Comparison of ENCODE assay signal across 20 mouse cellular contexts in genomic region chr13:45836377-45837054, GRCm38 (mm10).
DNase-seq lines count a peak whose midpoint lies in the region; ATAC-seq and TF ChIP-seq lines count a peak whose summit lies in the region.
"Had no signal": no experiment of that assay in that cellular context is flagged by ENCODE, and none has a peak within 500 bp of the region (broad histone marks: within the 10 kb centered on the region; RNA-seq: fewer than 3 reads in every experiment).

No protein-coding gene starts in this region.

- DNase-seq in frontal cortex, postnatal 25 days (ENCODE audit: low spot score in 2 of 2): no peak
- peak; percentile 26 to 33 for DNase-seq in left cerebral cortex, adult 18-20 months (ENCODE audit: low spot score in 2 of 2)
- DNase-seq in left cerebral cortex, adult 2 months (ENCODE audit: extremely low spot score in 1 of 2, low spot score in 2 of 2): no peak
- DNase-seq in CH12.LX (ENCODE audit: extremely low read depth): no peak
- DNase-seq: adrenal gland, adult 2 months; adrenal gland, postnatal 10 days; adrenal gland, postnatal 25 days; B cell, adult 2 months; cerebellum, adult 11-12 months; cerebellum, adult 2 months; cerebellum, adult 9-10 months; cerebellum, postnatal 10 days; cerebellum, postnatal 25 days; forebrain, postnatal 0 days had no signal

- no peak overlapping the region for H3K4me3 ChIP-seq in left cerebral cortex, adult 2 months
- H3K4me3 ChIP-seq in CH12.LX (replicated peaks in 1 of 3; ENCODE audit: low read depth in 2 of 3, low read length in 2 of 3, poor library complexity in 1 of 3): no peak overlapping the region
- no peak overlapping the region for H3K4me3 ChIP-seq in intestine, embryonic 16.5 days (ENCODE audit: low read length)
- H3K4me3 ChIP-seq: embryonic facial prominence, embryonic 10.5 days; embryonic facial prominence, embryonic 12.5 days; forebrain, embryonic 13.5 days; forebrain, embryonic 15.5 days had no signal

- dilution Hi-C loops in CH12.LX (cut with MboI; ENCODE audit: extremely low pct_ligation_motif_present, extremely low pct_unique_long_range_greater_than_20kb, low sequenced_read_pairs): no loop called here

- TF ChIP-seq RAD21 in CH12.LX (IDR thresholded peaks at IDR 0.05; ENCODE audit: low read depth, low read length): no peak

- no peak for TF ChIP-seq POLR2A in CH12.LX (IDR thresholded peaks at IDR 0.05; ENCODE audit: low read depth, low read length)

- peak; percentile 65 for TF ChIP-seq EP300 in CH12.LX (IDR thresholded peaks at IDR 0.05; ENCODE audit: low read length)

- in situ Hi-C loops in CH12.LX (cut with MboI; ENCODE audit: low pct_ligation_motif_present, low pct_unique_long_range_greater_than_20kb, low sequenced_read_pairs): no loop called here

- H3K4me1 ChIP-seq in CH12.LX (ENCODE audit: control insufficient read depth in 1 of 2, insufficient read depth in 2 of 2): peaks cover 42 to 71% of the 10 kb centered on the region in 2 experiments
- no peaks in the 10 kb centered on the region for H3K4me1 ChIP-seq in intestine, embryonic 16.5 days (ENCODE audit: control insufficient read depth, insufficient read depth, low read length)
- H3K4me1 ChIP-seq: embryonic facial prominence, embryonic 10.5 days; embryonic facial prominence, embryonic 12.5 days; forebrain, embryonic 13.5 days; forebrain, embryonic 15.5 days had no signal

- 90% methylated on average over 15 of the region's 15 CpGs for WGBS in intestine, embryonic 16.5 days

- no peak overlapping the region for H3K27ac ChIP-seq in left cerebral cortex, adult 2 months
- H3K27ac ChIP-seq in CH12.LX (ENCODE audit: insufficient read depth, low read depth): peak overlapping the region; percentile 50
- no peak overlapping the region for H3K27ac ChIP-seq in intestine, embryonic 16.5 days (ENCODE audit: low read length)
- H3K27ac ChIP-seq: embryonic facial prominence, embryonic 10.5 days; embryonic facial prominence, embryonic 12.5 days; forebrain, embryonic 13.5 days; forebrain, embryonic 15.5 days had no signal

- no peak for TF ChIP-seq CTCF in left cerebral cortex, adult 2 months (IDR thresholded peaks at IDR 0.05)
- no peak for TF ChIP-seq CTCF in CH12.LX (conservative IDR thresholded peaks at IDR 0.05 in 1 of 2, IDR thresholded peaks at IDR 0.05 in 1 of 2; ENCODE audit: low read depth in 2 of 2, low read length in 2 of 2)

- peaks cover 22 to 68% of the 10 kb centered on the region in 2 experiments for H3K36me3 ChIP-seq in CH12.LX (replicated peaks in 1 of 2; ENCODE audit: control insufficient read depth in 1 of 2, insufficient read depth in 1 of 2, low read length in 1 of 2)
- H3K36me3 ChIP-seq in intestine, embryonic 16.5 days (ENCODE audit: control insufficient read depth, insufficient read depth, low read length): no peaks in the 10 kb centered on the region
- H3K36me3 ChIP-seq: embryonic facial prominence, embryonic 10.5 days; embryonic facial prominence, embryonic 12.5 days; forebrain, embryonic 15.5 days had no signal

- H3K9me3 ChIP-seq in CH12.LX (replicated peaks; ENCODE audit: low read length): peaks cover 7% of the 10 kb centered on the region
- 0 out of 2 replicates have a peak, but pooled peaks cover 3% of the 10 kb centered on the region for H3K9me3 ChIP-seq in intestine, embryonic 16.5 days (ENCODE audit: control insufficient read depth, low read length)
- H3K9me3 ChIP-seq: embryonic facial prominence, embryonic 12.5 days; forebrain, embryonic 13.5 days; forebrain, embryonic 15.5 days had no signal

- peaks cover 17% of the 10 kb centered on the region for H3K79me2 ChIP-seq in CH12.LX (replicated peaks; ENCODE audit: control insufficient read depth, extremely low read depth, insufficient read depth, poor library complexity, severe bottlenecking)

- intact Hi-C loops in left cerebral cortex, adult 2 months (cut with DNase I): no loop called here

- H3K4me2 ChIP-seq in CH12.LX (ENCODE audit: insufficient read depth, low read depth, poor library complexity, severe bottlenecking): peak overlapping the region; percentile 99; the same call in 1 of the 2 replicates
- H3K4me2 ChIP-seq in intestine, embryonic 16.5 days (ENCODE audit: low read depth, low read length): no peak overlapping the region
- H3K4me2 ChIP-seq: embryonic facial prominence, embryonic 12.5 days; forebrain, embryonic 13.5 days; forebrain, embryonic 15.5 days had no signal

- peak overlapping the region; percentile 75; the same call in 1 of the 2 replicates for H3K9ac ChIP-seq in CH12.LX (ENCODE audit: insufficient read depth, low read depth)
- H3K9ac ChIP-seq in intestine, embryonic 16.5 days (ENCODE audit: low read depth, low read length): no peak overlapping the region
- H3K9ac ChIP-seq: embryonic facial prominence, embryonic 12.5 days; forebrain, embryonic 13.5 days; forebrain, embryonic 15.5 days; forebrain, postnatal 0 days had no signal

- ATAC-seq in frontal cortex, adult (ENCODE audit: low TSS enrichment): peak; percentile 76
- ATAC-seq in intestine, embryonic 16.5 days: no peak
- ATAC-seq: forebrain, embryonic 13.5 days; forebrain, embryonic 15.5 days; forebrain, postnatal 0 days had no signal

- no peaks in the 10 kb centered on the region for H3K27me3 ChIP-seq in CH12.LX (replicated peaks)
- no peaks in the 10 kb centered on the region for H3K27me3 ChIP-seq in intestine, embryonic 16.5 days (replicated peaks; ENCODE audit: control insufficient read depth, insufficient read depth, low read length)
- H3K27me3 ChIP-seq: embryonic facial prominence, embryonic 12.5 days; forebrain, embryonic 13.5 days; forebrain, embryonic 15.5 days had no signal

TF ChIP-seq in CH12.LX, 34 proteins besides CTCF, POLR2A, EP300 and RAD21:
- TF ChIP-seq HCFC1 (IDR thresholded peaks at IDR 0.05; ENCODE audit: low read depth, low read length) (no peak), CHD1 (IDR thresholded peaks at IDR 0.05; ENCODE audit: low read depth, low read length) (no peak), GABPA (IDR thresholded peaks at IDR 0.05; ENCODE audit: insufficient replicate concordance, low read depth, low read length) (no peak), E2F4 (IDR thresholded peaks at IDR 0.05; ENCODE audit: insufficient replicate concordance, low read depth, low read length) (no peak), TCF12 (IDR thresholded peaks at IDR 0.05; ENCODE audit: low read depth, low read length) (0 out of 2 replicates have a peak, but pooled peaks have one; percentile 6), USF2 (conservative IDR thresholded peaks at IDR 0.05; ENCODE audit: low read depth, low read length) (no peak), BHLHE40 (IDR thresholded peaks at IDR 0.05; ENCODE audit: low read depth, low read length) (peak; percentile 46), RCOR1 (conservative IDR thresholded peaks at IDR 0.05; ENCODE audit: low read depth, low read length) (0 out of 2 replicates have a peak, but pooled peaks have one; percentile 29), IRF4 (IDR thresholded peaks at IDR 0.05; ENCODE audit: low read depth, low read length) (peak; percentile 58; the same call in 1 of the 2 replicates)

Comparison
In these comparisons a context has a peak if more than half of its experiments do, and no peak if none do; other contexts are left out.
1. DNase-seq: peak in left cerebral cortex, adult 18-20 months (2 of 2); none in frontal cortex, postnatal 25 days (0 of 2), left cerebral cortex, adult 2 months (0 of 2) and CH12.LX (single experiment).